Mouse (Mus musculus): ENCODE measurements around the gene Sf3a2. TPM values are rescaled to one million over a fixed set of nuclear protein-coding genes. Genes with fewer than 3 reads are reported as not detected.
A peak's percentile ranks its signal among the peaks of the same experiment; 100 is the strongest.

Gene Sf3a2
- total RNA-seq, 4 experiments from 2014 or later, result 35.5 to 53.7 (median 46.1) TPM

DNA sequence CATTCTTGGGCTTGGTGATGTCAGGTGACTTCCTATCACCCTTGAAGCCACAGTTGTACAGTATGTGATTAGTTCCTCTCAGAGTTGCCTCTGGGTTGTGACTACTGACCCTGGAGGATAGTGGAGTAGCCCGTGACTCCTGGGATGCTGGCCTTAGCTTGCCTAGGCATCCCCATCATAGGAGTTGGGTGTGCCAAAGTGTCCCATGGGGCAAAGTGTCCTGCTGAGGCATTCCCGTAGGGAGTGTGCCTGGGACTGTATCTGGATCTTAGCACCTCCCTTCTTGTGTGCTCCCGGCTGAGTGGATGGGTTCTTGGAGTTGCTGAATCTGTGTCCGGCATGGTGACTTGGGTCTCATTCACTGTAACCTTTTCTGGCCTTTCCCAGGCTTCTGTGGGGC, 23.0 kb upstream of the Sf3a2 start:
- no peak for DNase-seq (ENCODE audit: low spot score in 2 of 2)

DNA sequence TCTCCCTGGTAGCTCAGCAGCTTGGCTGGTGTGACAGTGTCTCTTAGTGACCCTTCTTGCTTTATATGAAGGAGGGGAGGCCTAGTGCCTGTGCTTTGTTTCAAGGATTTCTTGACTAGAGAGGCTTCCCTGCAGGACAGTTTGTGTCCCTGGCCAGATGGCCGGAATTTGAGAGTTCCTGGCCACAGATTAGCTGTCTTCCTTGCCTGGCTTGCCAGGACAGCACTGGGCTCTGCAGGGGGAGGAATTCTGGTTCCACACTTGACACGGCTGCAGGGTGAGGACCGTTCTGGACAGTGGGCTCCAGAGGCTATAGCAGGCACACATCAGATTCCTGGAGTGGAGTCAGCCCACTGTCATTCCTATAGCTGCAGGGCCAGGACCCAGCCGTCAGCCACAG, 22.3 kb upstream of the Sf3a2 start:
- DNase-seq (ENCODE audit: low spot score in 2 of 2), result no peak

DNA sequence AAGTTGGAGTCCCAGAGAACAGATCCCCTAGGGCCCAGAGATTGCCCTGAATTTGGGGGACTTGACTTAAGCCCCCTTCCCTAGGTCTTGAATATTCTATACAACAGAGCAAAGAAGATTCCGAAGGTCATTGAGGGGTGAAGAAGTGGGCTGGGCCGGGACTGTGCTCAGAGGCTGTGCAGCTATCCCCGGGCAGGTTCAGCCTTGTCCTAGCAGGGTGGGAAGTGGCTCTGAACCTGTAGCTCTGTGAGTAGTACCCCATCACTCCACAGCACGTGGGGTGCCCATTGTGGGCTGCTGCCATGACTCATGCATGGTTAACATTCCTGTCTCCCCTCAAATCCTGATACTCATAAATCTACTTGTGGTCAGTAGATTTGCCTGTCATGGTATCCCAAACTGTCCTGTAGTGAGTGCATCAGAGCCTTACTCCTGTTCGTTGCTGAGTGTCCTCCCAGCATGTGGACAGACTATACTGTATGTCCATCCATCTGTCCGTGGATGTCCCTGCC, 21.6 kb upstream of the Sf3a2 start:
- DNase-seq (ENCODE audit: low spot score in 2 of 2), result no peak

DNA sequence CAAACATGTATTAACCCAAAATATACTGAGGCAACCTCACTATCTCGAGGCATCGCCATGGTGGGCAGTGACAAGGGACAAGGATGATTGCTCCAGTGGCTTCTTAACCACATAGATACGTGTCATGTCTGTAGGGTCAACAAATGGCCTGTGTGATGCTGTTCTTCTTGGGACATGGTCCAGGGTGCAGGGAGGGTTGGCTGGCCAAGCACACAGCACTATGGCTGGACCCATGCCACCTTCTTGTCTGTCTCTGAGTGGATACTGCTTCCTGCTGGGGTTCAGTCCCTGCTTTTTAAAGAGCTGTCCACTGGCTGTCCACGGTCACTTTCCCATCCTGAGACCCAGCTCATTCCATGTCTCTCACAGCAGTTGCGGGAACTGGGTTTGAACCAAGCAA, 20.9 kb upstream of the Sf3a2 start:
- DNase-seq (ENCODE audit: low spot score in 2 of 2), result no peak

DNA sequence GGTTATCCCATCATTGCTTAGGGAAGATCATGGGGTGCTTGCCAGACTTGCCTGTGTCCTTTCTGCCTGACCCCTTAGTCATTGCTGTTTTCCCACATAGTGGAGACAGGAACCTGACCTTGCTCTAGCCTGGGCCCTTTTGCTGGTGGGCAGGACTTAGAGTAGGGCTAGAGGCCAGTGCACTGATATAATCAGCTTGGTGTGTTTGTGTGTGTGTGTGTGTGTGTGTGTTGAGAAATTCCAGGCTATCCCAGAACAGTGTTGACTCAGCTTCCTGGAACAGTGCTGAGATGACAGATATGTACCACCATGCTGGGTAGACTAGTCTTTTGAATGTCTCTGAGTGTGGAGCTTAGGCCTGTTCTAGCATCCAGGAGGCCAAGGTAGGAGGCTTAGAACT, 18.4 kb upstream of the Sf3a2 start:
- no peak for DNase-seq (ENCODE audit: low spot score in 2 of 2)

DNA sequence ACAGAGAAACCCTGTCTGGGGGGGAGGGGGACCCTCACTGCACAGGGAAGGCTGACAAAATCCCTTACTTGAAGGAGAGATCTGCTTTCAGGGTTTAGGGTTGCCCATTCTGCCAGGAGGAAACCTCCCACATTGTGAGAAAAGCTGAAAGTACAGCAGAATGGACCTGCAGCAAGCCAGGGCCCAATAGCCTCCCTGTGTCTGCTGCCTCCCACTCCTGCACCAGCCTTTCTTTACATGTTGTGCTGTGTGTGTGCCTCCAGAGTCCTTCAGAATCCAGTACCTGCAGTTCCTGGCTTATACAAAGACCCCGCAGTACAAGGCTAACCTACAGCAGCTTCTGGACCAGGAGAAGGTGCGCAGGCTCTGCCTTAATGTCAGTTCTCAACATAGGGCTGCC, 13.7 kb upstream of the Sf3a2 start:
- DNase-seq (ENCODE audit: low spot score in 2 of 2), result no peak

DNA sequence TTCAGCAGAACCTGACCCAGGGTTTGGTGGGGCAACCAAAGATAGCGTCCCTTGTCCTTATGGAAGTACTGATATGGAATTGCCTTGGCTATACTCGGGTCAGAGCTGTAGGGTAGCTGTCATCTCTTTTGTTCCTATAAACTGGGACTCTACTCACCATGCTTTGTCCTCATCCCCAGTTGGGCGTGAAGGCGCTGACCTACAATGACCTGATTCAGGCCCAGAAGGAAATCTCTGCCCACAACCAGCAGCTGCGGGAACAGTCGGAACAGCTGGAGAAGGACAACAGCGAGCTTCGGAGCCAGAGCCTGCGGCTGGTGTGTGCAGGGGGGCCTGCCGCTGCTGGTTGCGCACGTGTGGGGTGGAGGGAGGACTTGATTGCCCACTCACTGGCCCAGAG, 13.1 kb upstream of the Sf3a2 start:
- DNase-seq (ENCODE audit: low spot score in 2 of 2), result no peak

DNA sequence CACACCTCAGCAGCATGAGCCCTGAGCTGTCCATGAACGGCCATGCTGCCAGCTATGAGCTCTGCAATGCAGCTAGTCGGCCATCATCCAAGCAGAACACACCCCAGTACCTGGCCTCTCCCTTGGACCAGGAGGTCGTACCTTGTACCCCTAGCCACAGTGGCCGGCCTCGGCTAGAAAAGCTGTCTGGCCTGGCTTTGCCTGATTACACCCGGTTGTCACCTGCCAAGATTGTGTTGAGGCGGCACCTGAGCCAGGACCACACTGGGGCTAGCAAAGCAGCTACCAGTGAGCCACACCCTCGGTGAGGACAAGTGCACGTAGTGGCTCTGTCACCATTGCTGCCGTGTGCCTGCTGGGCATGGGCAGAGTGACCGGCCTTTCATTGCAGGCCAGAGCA, 12.0 kb upstream of the Sf3a2 start:
- DNase-seq (ENCODE audit: low spot score in 2 of 2), result no peak

DNA sequence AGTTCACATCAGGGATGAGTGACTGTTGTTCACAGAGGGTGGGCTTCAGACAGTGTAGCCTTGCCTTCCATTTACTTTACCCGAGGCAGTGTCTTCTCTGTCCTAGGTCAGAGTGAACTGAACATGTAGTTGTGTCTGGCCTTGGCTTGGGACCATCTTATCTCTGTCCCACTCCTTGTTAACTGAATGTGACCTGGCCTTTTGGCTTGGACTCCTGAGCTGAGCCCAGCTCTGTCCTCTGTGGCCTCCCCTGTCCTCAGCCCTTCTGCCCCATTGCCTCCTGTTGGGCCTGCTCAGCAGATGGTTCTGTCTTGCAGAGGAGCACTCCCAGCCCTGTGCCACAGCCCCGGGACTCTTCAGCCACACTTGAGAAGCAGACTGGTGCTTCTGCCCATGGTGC, 10.5 kb upstream of the Sf3a2 start:
- no peak for DNase-seq (ENCODE audit: low spot score in 2 of 2)

DNA sequence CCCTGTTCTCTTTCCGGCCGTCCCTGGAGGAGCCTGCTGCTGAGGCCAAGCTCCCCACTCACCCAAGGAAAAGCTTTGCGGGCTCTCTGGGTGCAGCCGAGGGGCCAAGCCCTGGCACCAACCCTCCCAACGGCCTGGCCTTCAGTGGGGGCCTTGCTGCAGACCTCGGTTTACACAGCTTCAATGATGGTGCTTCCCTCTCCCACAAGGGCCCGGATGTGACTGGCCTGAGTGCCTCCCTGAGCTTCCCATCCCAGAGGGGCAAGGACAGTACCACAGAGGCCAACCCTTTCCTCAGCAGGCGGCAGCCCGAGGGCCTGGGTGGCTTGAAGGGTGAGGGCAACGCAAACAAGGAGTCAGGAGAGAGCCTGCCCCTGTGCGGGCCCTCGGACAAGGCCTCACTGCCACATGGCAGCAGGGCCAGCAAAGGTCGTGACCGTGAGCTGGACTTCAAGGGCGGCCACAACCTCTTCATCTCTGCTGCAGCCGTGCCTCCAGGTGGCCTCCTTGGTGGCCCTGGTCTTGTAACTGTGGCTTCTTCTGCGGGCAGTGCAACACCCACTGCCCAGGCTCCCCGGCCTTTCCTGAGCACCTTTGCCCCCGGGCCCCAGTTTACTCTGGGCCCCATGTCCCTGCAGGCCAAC, 7.1 kb upstream of the Sf3a2 start:
- DNase-seq (ENCODE audit: low spot score in 2 of 2), result no peak

GRCm38 (mm10) chr10:80791476-80792174, 6.4 kb upstream of the Sf3a2 start:
- DNase-seq (ENCODE audit: low spot score in 2 of 2), result peak in 1 of 2 experiments; percentile 63

DNA sequence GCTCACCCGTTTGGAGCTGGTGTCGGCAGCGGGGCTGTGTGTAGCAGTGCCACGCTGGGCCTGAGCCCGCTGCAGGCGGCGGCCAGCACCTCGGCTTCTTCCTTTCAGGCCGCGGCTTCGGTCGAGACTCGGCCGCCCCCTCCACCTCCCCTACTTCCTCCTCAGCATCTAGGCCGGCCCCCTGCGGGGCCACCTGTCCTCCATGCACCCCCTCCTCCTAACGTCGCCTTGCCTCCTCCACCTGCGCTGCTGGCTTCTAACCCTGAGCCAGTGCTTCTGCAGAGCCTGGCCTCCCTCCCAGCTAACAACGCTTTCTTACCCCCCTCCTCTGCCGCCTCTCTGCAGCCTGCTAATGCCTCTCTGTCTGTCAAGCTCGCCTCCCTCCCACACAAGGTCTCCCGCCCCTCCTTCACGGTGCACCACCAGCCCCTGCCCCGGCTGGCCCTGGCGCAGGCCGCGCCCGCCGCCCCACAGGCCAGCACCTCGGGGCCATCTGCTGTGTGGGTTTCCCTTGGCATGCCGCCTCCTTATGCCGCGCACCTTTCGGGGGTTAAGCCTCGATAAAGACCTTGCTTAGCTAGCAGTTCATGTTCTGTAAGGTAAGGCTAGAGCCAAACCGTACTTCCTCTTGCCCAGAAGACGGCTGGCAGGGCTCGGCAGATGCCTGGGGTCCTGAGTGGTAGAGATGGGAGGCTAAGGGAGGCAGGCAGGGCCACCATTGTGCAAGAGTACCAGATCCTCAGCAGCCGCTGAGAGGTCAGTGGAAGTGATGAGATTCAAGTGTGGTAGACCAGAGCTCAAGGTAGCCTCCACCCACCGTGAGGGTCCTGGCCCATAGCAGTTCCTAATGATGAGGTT, 5.6 kb upstream of the Sf3a2 start:
- no peak for DNase-seq (ENCODE audit: low spot score in 2 of 2)

DNA sequence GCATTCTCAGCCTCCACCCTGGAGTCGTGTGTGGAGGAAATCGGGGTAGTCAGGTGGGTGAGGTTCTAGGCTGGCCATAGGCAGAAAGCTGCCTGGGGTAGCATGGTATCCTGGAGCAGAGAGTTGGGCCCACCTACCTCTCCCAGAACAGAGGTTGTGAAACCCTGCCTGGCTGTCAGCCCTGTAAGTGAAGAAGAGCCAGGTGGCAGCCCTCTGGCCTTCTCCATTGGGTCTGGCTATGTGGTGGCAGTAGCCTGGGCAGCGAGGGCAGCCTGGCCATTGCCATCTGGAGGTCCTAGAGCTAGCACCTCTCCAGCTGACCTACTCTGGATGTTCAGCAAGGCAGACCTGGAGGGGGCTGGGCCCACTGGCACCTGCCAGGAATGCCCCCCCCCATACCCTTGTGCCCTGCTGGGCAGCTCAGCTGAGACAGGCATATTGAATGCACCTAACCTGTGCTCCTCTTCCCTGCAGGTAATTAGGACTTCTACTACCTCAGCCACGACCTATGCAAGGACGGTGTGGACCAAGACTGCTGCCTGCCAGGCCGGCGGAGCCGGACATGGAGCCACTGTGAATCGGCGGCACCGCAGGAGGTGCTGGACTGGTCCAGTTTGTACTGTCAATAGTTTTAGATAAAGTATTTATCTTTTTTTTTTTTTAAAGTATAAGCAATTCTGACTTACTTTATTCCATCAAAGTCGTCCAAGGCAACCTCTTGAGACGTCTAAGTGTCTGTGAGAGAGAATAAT, 4.8 kb upstream of the Sf3a2 start:
- no peak for DNase-seq (ENCODE audit: low spot score in 2 of 2)

- no peak for DNase-seq (ENCODE audit: low spot score in 2 of 2)
Measured at GRCm38 (mm10) chr10:80793803-80794202, 4.2 kb upstream of the Sf3a2 start.

- no peak for DNase-seq (ENCODE audit: low spot score in 2 of 2)
Measured at GRCm38 (mm10) chr10:80794750-80795149, 3.2 kb upstream of the Sf3a2 start.

- DNase-seq (ENCODE audit: low spot score in 2 of 2), result no peak
Measured at GRCm38 (mm10) chr10:80796307-80796848, 1.6 kb upstream of the Sf3a2 start.

DNA sequence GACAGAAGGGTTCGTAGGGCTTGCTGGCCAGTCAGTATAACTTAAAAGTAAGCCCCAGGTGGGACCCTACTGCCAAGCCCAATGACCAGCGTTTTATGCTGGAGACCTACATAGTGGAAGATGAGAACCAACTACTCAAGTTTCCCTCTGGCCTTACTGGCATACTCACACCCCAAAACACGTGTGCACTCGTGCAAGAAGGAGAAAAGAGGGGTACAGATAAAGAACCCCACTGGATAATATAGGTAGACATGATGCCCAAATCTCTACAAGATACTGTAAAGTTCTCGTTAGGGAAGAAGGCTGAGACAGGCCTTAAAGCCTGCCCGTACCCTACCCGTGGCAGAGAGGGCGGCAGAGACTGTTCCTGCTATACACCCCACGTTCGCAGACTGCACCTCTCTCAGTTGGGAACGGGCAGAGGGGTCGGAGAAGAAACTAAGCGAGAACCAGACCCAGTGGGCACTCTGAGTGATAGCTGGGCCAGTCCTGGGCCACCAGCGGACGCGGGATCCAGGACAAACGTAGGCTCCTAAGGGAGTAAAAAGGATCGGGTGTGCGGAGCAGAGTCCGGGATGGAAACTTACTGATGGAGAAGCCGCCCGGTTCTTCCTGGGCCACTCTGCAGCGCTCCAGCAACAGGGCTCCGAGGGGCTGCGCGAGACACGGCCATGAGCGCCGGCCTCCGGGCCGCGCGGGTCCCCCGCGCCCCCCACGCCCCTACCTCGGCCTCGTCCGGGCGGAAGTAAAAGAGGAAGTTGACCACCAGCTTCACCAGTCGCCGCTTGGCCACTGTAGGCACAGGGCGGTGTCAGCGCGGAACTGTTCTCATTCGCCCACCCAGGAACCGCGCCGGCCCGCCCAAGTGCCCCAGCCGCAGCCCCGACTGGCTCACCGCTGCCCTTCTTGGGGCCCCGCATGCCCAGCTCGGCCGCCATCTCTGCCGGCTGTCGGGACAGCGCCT, 530 bp upstream of the Sf3a2 start:
- DNase-seq (ENCODE audit: low spot score in 2 of 2), result no peak

DNA sequence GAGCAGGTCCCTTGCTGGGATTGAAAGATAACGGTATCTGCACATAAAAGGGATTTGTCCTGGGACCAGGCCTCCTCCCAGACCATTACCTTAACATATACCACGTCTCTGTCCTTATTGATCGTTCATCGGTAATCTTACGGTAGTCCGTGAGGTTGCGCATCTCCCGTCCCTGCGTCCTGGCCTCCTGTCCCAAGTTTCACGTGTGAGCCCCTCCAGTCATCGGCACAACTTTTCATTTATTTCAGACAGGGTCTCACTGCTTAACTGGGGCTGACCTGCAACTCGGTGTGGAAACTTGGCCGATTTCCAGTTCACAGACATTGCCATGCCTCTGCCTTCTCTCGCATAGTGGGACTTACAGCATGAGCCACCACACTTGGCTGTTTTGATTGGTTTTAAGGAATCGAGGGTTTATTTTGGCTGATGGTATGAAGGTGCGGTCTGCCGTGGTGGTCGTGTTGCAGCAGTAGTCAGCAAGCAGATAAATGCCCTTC, 1.1 kb downstream of the Sf3a2 start:
- DNase-seq (ENCODE audit: low spot score in 2 of 2), result no peak

GRCm38 (mm10) chr10:80802204-80802912, 4.4 kb downstream of the Sf3a2 start:
- no peak for DNase-seq (ENCODE audit: low spot score in 2 of 2)
